ENCODE assay signal across 10 mouse cellular contexts in genomic region chr2:96234613-96235012, GRCm38 (mm10).
DNase-seq lines count a peak whose midpoint lies in the region; ATAC-seq and TF ChIP-seq lines count a peak whose summit lies in the region.
"Had no signal": no experiment of that assay in that cellular context is flagged by ENCODE, and none has a peak within 500 bp of the region (broad histone marks: within the 10 kb centered on the region; RNA-seq: fewer than 3 reads in every experiment).

No protein-coding gene starts in this region.

- ATAC-seq in heart, embryonic 12.5 days (ENCODE audit: insufficient number of reproducible peaks, low FRiP score), result no peak
- ATAC-seq in limb, embryonic 14.5 days (ENCODE audit: low FRiP score, low read depth), result no peak

- peak; percentile 2 for DNase-seq in adrenal gland, adult 2 months
- DNase-seq in adrenal gland, postnatal 25 days, result no peak
- peak; percentile 6 for DNase-seq in heart, postnatal 4 days
- DNase-seq in limb, embryonic 14.5 days (ENCODE audit: low spot score), result peak; percentile 40
- DNase-seq in limb, embryonic 10.5 days (ENCODE audit: low spot score), result no peak
- peak; percentile 3 for DNase-seq in retina, adult 2 months (ENCODE audit: low read depth, low spot score)
- no peak for DNase-seq in spleen, postnatal 14 days (ENCODE audit: low spot score in 2 of 2)

- H3K36me3 ChIP-seq in heart, embryonic 12.5 days, result no peaks in the 10 kb centered on the region
- no peaks in the 10 kb centered on the region for H3K36me3 ChIP-seq in limb, embryonic 14.5 days (ENCODE audit: control insufficient read depth, insufficient read depth, low read length)
- H3K36me3 ChIP-seq in limb, embryonic 10.5 days, result no peaks in the 10 kb centered on the region
- H3K36me3 ChIP-seq: neural tube, embryonic 12.5 days had no signal

- H3K4me2 ChIP-seq in heart, embryonic 12.5 days, result no peak overlapping the region
- no peak overlapping the region for H3K4me2 ChIP-seq in limb, embryonic 14.5 days (replicated peaks; ENCODE audit: low read depth, low read length, severe bottlenecking)
- H3K4me2 ChIP-seq: neural tube, embryonic 12.5 days had no signal

- H3K9ac ChIP-seq in heart, embryonic 12.5 days, result no peak overlapping the region
- H3K9ac ChIP-seq in limb, embryonic 14.5 days (ENCODE audit: low read depth, low read length, severe bottlenecking), result no peak overlapping the region
- H3K9ac ChIP-seq: liver, embryonic 14.5 days; neural tube, embryonic 12.5 days had no signal

- H3K27ac ChIP-seq in heart, embryonic 12.5 days (ENCODE audit: poor library complexity, severe bottlenecking), result no peak overlapping the region
- no peak overlapping the region for H3K27ac ChIP-seq in limb, embryonic 14.5 days (replicated peaks; ENCODE audit: low read depth, low read length)
- no peak overlapping the region for H3K27ac ChIP-seq in limb, embryonic 10.5 days
- H3K27ac ChIP-seq: liver, embryonic 14.5 days; neural tube, embryonic 12.5 days had no signal

- H3K9me3 ChIP-seq in heart, embryonic 12.5 days (replicated peaks), result no peaks in the 10 kb centered on the region
- no peaks in the 10 kb centered on the region for H3K9me3 ChIP-seq in limb, embryonic 14.5 days (ENCODE audit: control insufficient read depth, low read length)
- H3K9me3 ChIP-seq in limb, embryonic 10.5 days (replicated peaks), result no peaks in the 10 kb centered on the region
- H3K9me3 ChIP-seq: neural tube, embryonic 12.5 days had no signal

- TF ChIP-seq POLR2A in limb, embryonic 14.5 days (IDR thresholded peaks at IDR 0.05; ENCODE audit: borderline replicate concordance, extremely low read depth, insufficient read depth, insufficient read length), result no peak

- H3K4me1 ChIP-seq in heart, embryonic 12.5 days (replicated peaks), result no peaks in the 10 kb centered on the region
- no peaks in the 10 kb centered on the region for H3K4me1 ChIP-seq in limb, embryonic 14.5 days (ENCODE audit: control insufficient read depth, insufficient read depth, low read length)
- H3K4me1 ChIP-seq in limb, embryonic 10.5 days, result no peaks in the 10 kb centered on the region
- H3K4me1 ChIP-seq: neural tube, embryonic 12.5 days had no signal

- no peak overlapping the region for H3K4me3 ChIP-seq in heart, embryonic 12.5 days
- H3K4me3 ChIP-seq in limb, embryonic 14.5 days (replicated peaks; ENCODE audit: low read length), result no peak overlapping the region
- no peak overlapping the region for H3K4me3 ChIP-seq in limb, embryonic 10.5 days
- H3K4me3 ChIP-seq: neural tube, embryonic 12.5 days had no signal

- H3K27me3 ChIP-seq in heart, embryonic 12.5 days (replicated peaks), result no peaks in the 10 kb centered on the region
- H3K27me3 ChIP-seq in limb, embryonic 14.5 days (ENCODE audit: control insufficient read depth, insufficient read depth, low read length), result no peaks in the 10 kb centered on the region
- no peaks in the 10 kb centered on the region for H3K27me3 ChIP-seq in limb, embryonic 10.5 days (ENCODE audit: low read depth, poor library complexity, severe bottlenecking)
- H3K27me3 ChIP-seq: neural tube, embryonic 12.5 days had no signal

Comparison
In these comparisons a context has a peak if more than half of its experiments do, and no peak if none do; other contexts are left out.
1. DNase-seq: peak in adrenal gland, adult 2 months (single experiment), heart, postnatal 4 days (single experiment), limb, embryonic 14.5 days (single experiment) and retina, adult 2 months (single experiment); none in adrenal gland, postnatal 25 days (single experiment), limb, embryonic 10.5 days (single experiment) and spleen, postnatal 14 days (0 of 2).